Mouse (Mus musculus): Measurements from ENCODE around the gene Satb2.

GRCm38 (mm10) chr1:56900187-56900586, 78.3 kb downstream of the Satb2 start:
- no peak for TF ChIP-seq CTCF (IDR thresholded peaks at IDR 0.05)
- no peak for TF ChIP-seq EP300 (IDR thresholded peaks at IDR 0.05)
